Mouse (Mus musculus): ENCODE results near the gene Ccdc9. TPM values are rescaled to one million over a fixed set of nuclear protein-coding genes. Genes with fewer than 3 reads are reported as not detected.
"Not testable (repeated sequence)": the region's sequence is repeated elsewhere in the genome, so short reads cannot be mapped to it uniquely, and the experiment has no call there.

The Ccdc9 gene
- polyA plus RNA-seq, 1 experiment from 2014 or later = 44.7 TPM

DNA sequence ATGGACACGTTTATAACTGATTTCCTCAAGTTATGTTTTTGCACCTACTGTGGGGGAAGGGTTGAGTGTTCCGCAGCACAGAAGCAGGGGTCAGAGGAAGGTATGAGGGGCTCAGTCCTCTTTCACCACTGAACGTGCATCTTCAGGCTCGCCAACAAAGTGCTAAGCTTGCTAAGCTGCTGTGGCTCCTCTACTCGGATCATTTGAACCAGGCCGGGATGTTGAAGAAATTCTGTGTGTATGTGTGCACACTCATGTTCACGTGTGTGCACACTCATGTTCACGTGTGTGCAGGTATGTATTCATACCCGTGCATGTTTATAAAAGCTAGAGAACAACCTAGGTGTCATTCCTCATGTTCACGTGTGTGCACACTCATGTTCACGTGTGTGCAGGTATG, 20.7 kb downstream of the Ccdc9 start:
- Histone ChIP-seq H3K9me3 (peaks cover 9% of the 10 kb centered on the region), H3K4me3 (replicated peaks) (no peak overlapping the region), H3K27me3 (peaks cover 5% of the 10 kb centered on the region; the same call in 1 of the 2 replicates), H3K27ac (no peak overlapping the region), H3K36me3 (no peaks in the 10 kb centered on the region), H3K4me1 (replicated peaks) (no peaks in the 10 kb centered on the region), H3K4me2 (no peak overlapping the region), H3K9ac (replicated peaks) (no peak overlapping the region)
- no peak for ATAC-seq (ENCODE audit: insufficient number of reproducible peaks, insufficient read depth, low FRiP score, low TSS enrichment, low read depth)
- WGBS = 90% methylated on average over 11 of the region's 11 CpGs

DNA sequence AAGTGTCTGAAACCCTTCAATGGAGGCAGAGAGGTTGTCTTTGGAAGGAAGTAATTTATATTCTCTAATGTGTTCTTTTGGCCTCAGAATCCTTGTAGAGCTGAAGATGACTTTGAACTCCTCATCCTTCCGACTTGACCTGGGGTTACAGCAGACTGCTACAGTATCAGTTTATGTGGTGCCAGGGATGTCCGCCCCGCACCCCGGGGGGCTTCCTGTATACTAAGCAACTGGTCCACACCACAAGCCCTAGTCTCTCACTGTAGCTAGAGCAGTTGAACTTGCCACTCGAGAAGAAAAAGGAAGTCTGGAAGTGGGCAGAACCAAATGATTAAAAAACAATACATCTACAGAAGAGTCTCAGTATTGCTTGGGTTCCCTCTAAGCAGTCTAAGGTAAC, 22.8 kb downstream of the Ccdc9 start:
- H3K9me3 ChIP-seq = peaks cover 9% of the 10 kb centered on the region
- no peak for ATAC-seq (ENCODE audit: insufficient number of reproducible peaks, insufficient read depth, low FRiP score, low TSS enrichment, low read depth)
- WGBS = 76% methylated on average over 5 of the region's 5 CpGs
- no peak overlapping the region for H3K4me2 ChIP-seq
- no peaks in the 10 kb centered on the region for H3K4me1 ChIP-seq (replicated peaks)
- no peak overlapping the region for H3K9ac ChIP-seq (replicated peaks)
- H3K4me3 ChIP-seq (replicated peaks) = no peak overlapping the region
- no peaks in the 10 kb centered on the region for H3K36me3 ChIP-seq
- H3K27ac ChIP-seq = no peak overlapping the region
- H3K27me3 ChIP-seq = no peaks in the 10 kb centered on the region; the same call in 1 of the 2 replicates

DNA sequence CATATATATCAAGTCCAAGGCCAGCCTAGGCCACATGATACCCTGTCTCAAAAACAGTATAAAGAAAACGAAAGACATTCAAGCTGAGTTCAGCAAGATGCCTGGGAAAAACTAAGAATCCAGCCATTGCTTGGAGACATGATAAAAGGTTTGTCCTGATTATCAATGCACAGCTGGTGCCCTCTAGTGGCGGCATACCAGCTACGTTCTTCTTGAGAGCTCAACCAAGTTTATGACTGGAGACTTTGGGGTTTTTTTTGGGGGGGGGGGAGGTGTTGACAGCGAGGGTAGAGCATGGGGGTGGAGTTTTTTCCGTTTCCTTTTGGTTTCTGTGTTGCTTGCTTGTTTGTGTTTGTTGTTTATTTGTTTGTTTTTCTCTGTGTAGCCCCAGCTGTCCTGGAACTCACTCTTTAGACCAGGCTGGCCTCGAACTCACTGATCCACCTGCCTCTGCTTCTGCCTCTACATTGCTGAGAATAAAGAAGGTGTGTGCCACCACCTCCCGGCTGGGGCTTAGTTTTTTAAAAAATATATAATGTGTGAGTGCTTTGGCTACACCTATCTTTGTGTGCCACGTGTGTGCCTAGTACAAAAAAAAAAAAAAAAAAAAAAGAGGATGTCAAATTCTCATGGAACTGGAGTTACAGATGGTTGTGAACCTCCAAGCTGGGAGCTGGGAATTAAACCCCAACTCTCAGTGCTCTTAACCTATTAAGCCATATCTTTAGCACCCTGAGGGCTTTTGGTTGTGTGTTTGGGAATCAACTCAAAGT, 23.4 kb downstream of the Ccdc9 start:
- Histone ChIP-seq H3K27me3 (no peaks in the 10 kb centered on the region), H3K4me3 (replicated peaks) (no peak overlapping the region), H3K4me2 (no peak overlapping the region), H3K27ac (no peak overlapping the region), H3K9me3 (peaks cover 9% of the 10 kb centered on the region), H3K9ac (replicated peaks) (no peak overlapping the region), H3K4me1 (replicated peaks) (no peaks in the 10 kb centered on the region), H3K36me3 (no peaks in the 10 kb centered on the region)
- ATAC-seq (ENCODE audit: insufficient number of reproducible peaks, insufficient read depth, low FRiP score, low TSS enrichment, low read depth) = no peak
- 33% methylated on average over 8 of the region's 8 CpGs for WGBS

DNA sequence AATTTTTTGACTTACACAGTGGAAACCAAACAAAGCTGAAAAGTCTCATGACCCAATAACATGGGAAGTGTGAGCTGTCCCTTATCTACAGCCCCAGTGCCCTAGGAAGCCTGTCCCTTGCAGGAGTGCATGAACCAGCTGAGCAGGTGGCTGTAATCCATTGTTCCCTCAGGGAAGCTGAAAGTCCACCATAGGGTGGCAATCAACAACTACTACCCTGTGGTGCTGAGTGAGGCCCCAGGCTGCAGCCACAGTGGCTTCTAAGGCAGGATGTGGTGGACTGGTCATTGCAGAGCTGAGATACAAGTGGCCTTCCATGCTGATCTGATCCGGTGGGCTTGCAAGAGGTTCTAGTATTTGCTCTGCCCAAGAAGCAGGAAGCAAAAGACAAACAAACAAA, 25.5 kb downstream of the Ccdc9 start:
- WGBS = 74% methylated on average over 1 of the region's 1 CpGs
- H3K9ac ChIP-seq (replicated peaks) = no peak overlapping the region
- ATAC-seq (ENCODE audit: insufficient number of reproducible peaks, insufficient read depth, low FRiP score, low TSS enrichment, low read depth) = no peak

DNA sequence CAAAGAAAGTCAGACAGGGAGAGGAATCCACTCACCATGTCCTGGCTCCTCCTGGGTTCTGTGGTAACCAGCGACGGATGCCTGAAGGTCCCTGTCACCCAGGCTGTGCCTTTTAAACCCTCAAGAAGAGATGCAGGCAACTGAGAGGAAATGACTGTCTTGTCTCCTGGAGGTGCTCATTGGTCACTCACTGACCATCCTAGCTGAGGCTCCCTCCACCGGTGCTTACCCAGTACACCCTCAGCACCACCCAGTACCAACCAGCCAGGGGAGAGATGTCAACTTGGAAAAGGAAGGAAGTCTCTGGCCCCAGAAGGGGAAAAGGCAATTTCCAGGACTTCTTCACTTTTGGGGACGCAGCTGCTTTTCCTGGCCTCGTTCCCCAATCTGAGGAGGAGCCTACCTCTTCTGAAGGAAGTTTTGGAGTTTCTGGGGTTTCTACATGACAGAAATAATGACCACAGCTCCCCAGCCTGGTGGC, 27.4 kb downstream of the Ccdc9 start, which contains the start of gene C5ar1:
Gene C5ar1 (minus strand): TSS at position 431 of the 481 bp plus-strand sequence.
- Histone ChIP-seq H3K27me3 (no peaks in the 10 kb centered on the region), H3K9ac (replicated peaks) (no peak within 1 kb of the TSS), H3K36me3 (no peaks in the 10 kb centered on the region), H3K4me1 (replicated peaks) (no peaks in the 10 kb centered on the region), H3K9me3 (no peaks in the 10 kb centered on the region), H3K4me2 (no peak within 1 kb of the TSS), H3K27ac (no peak within 1 kb of the TSS), H3K4me3 (replicated peaks) (no peak within 1 kb of the TSS)
- no peak for ATAC-seq (ENCODE audit: insufficient number of reproducible peaks, insufficient read depth, low FRiP score, low TSS enrichment, low read depth)
- WGBS = 89% methylated on average over 5 of the region's 5 CpGs

More for the DNA sequence above, 25.5 kb downstream of the Ccdc9 start:
- no peaks in the 10 kb centered on the region for H3K36me3 ChIP-seq
- no peak overlapping the region for H3K4me3 ChIP-seq (replicated peaks)
- H3K27me3 ChIP-seq = no peaks in the 10 kb centered on the region
- H3K27ac ChIP-seq = no peak overlapping the region
- H3K4me1 ChIP-seq (replicated peaks) = no peaks in the 10 kb centered on the region
- H3K4me2 ChIP-seq = no peak overlapping the region
- peaks cover 7% of the 10 kb centered on the region for H3K9me3 ChIP-seq

DNA sequence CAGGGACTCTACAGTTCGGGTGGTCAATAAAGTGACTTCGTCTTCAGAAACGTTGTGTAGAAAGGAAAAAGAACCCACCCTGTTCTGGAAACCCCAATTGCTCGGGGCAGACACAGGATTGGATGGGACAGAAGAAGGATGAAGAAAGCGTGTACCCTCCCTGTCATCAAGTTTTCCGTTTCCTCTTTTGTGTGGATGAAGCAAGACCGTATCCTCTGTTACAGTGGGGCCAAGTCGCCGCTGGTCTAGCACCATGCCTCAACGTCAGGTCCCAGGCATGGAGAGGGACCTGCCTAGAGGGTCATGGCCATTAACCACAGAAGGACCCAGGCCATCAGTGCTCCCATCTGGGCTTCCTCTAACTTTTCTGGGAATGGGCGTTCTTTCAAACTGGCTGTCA, 28.8 kb downstream of the Ccdc9 start:
- no peak for ATAC-seq (ENCODE audit: insufficient number of reproducible peaks, insufficient read depth, low FRiP score, low TSS enrichment, low read depth)
- H3K9me3 ChIP-seq = no peaks in the 10 kb centered on the region
- H3K36me3 ChIP-seq = no peaks in the 10 kb centered on the region
- WGBS = 91% methylated on average over 11 of the region's 11 CpGs
- H3K4me2 ChIP-seq = no peak overlapping the region
- H3K9ac ChIP-seq (replicated peaks) = no peak overlapping the region
- no peaks in the 10 kb centered on the region for H3K27me3 ChIP-seq
- H3K4me3 ChIP-seq (replicated peaks) = no peak overlapping the region
- no peaks in the 10 kb centered on the region for H3K4me1 ChIP-seq (replicated peaks)
- H3K27ac ChIP-seq = no peak overlapping the region

DNA sequence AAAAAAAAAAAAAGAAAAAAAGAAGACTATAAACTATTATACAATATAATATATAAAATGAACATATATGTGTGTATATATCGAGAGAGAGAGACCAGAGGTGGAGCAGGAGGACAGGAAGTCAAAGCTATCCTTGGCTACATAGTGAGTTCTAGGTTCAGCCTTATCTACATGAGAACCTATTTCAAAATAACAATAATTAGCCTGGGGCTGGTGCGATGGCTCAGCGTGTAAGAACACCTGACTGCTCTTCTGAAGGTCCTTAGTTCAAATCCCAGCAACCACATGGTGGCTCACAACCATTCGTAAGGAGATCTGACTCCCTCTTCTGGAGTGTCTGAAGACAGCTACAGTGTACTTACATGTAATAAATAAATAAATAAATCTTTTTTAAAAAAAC, 30.6 kb downstream of the Ccdc9 start:
- 82% methylated on average over 4 of the region's 4 CpGs for WGBS
- not testable (repeated sequence) for H3K27ac ChIP-seq; H3K4me1 ChIP-seq (replicated peaks); H3K4me2 ChIP-seq; H3K9me3 ChIP-seq; H3K36me3 ChIP-seq; H3K27me3 ChIP-seq; H3K9ac ChIP-seq (replicated peaks); H3K4me3 ChIP-seq (replicated peaks); ATAC-seq (ENCODE audit: insufficient number of reproducible peaks, insufficient read depth, low FRiP score, low TSS enrichment, low read depth)

DNA sequence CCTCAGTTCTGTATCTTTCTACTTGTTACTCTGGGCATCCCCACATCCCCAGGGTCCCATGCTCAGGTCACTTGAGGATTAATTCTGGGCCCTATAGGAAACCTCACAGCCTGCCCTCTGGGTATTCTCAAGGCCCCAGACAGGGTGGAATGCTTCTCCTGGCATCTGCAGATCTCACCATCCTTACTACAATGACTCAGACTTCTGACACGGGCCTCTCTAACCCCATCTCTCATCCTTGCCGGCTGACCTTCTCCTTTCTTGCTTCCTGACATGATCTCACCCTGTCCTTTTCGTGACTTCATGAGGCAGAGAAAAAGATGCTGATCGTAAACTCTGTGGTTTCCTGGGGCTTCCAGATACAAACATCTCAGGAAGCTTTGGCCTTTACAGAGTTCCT, 32.4 kb downstream of the Ccdc9 start:
- ATAC-seq (ENCODE audit: insufficient number of reproducible peaks, insufficient read depth, low FRiP score, low TSS enrichment, low read depth) = no peak
- Histone ChIP-seq H3K4me2 (no peak overlapping the region), H3K9me3 (no peaks in the 10 kb centered on the region), H3K36me3 (no peaks in the 10 kb centered on the region), H3K9ac (replicated peaks) (no peak overlapping the region), H3K4me3 (replicated peaks) (no peak overlapping the region), H3K4me1 (replicated peaks) (no peaks in the 10 kb centered on the region), H3K27me3 (no peaks in the 10 kb centered on the region), H3K27ac (no peak overlapping the region)
- WGBS = 62% methylated on average over 4 of the region's 4 CpGs

DNA sequence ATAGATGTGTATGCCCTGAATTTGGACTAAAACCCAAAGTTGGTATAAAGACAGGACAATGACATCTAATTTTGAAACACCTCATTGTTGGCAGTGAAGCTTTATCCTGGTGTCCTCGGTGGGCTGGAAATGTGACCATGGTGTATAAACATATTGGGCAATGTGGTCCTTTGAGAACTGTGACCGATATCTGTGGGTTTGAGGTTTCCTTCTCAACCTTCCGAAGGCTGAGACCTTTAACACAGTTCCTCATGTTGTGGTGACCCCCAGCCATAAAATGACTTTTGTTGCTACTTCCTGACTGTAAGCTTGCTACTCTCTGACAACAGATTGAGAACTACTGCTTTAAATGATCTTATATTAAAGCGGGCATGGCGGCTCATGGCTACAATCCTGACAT, 35.9 kb downstream of the Ccdc9 start:
- Histone ChIP-seq H3K27me3 (no peaks in the 10 kb centered on the region), H3K9me3 (no peaks in the 10 kb centered on the region), H3K9ac (replicated peaks) (no peak overlapping the region), H3K4me2 (no peak overlapping the region), H3K36me3 (no peaks in the 10 kb centered on the region), H3K4me1 (replicated peaks) (no peaks in the 10 kb centered on the region), H3K4me3 (replicated peaks) (no peak overlapping the region), H3K27ac (no peak overlapping the region)
- 88% methylated on average over 5 of the region's 5 CpGs for WGBS
- no peak for ATAC-seq (ENCODE audit: insufficient number of reproducible peaks, insufficient read depth, low FRiP score, low TSS enrichment, low read depth)

DNA sequence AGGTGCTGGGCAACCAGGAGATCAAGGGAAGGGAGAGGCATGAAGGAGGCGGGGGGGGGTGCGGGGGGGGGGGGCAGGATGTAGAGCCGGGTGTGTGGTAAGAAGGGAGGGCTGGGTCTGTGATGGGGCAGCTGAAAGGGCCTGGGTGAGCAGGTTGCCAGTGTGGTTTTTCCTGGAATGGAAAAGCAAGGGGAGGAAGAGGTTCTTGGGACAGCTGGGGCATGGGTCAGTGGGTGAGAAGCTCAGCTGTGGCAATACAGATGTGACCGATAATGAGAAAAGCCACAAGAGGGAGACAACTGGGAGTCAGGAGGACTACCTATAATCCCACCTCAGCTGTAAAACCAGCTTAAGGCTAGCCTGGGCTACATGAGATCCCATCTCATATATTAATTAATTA, 40.6 kb downstream of the Ccdc9 start:
- Histone ChIP-seq H3K27me3 (no peaks in the 10 kb centered on the region; the same call in 1 of the 2 replicates), H3K4me2 (no peak overlapping the region), H3K4me3 (replicated peaks) (no peak overlapping the region), H3K27ac (no peak overlapping the region), H3K9me3 (no peaks in the 10 kb centered on the region), H3K4me1 (replicated peaks) (no peaks in the 10 kb centered on the region), H3K9ac (replicated peaks) (no peak overlapping the region), H3K36me3 (no peaks in the 10 kb centered on the region)
- ATAC-seq (ENCODE audit: insufficient number of reproducible peaks, insufficient read depth, low FRiP score, low TSS enrichment, low read depth) = no peak
- WGBS = 37% methylated on average over 2 of the region's 4 CpGs

DNA sequence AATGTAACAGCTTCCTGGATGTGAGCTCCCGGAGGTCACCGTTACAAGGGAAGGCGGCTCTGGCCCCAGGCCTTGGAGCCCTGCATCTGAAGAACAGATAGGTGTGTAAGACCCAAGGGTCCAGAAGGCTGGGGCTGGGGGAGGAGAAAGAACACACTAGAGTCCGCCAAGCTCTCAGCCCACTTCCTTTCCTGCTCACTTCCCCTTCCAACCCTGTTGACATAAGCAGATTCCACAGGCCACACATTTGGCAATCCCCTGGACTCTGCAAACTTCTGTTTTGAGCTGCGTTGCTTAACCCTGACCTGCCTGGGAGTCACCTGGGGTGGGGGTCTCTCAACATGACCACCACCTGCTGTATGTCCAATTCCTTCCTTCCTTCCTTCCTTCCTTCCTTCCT, 42.5 kb downstream of the Ccdc9 start, which contains the start of gene C5ar2:
Gene C5ar2 (minus strand): TSS at position 88 of the 400 bp plus-strand sequence.
- Histone ChIP-seq H3K4me3 (replicated peaks) (no peak within 1 kb of the TSS), H3K9ac (replicated peaks) (no peak within 1 kb of the TSS), H3K4me2 (no peak within 1 kb of the TSS), H3K9me3 (no peaks in the 10 kb centered on the region), H3K27ac (no peak within 1 kb of the TSS), H3K27me3 (no peaks in the 10 kb centered on the region; the same call in 1 of the 2 replicates), H3K4me1 (replicated peaks) (no peaks in the 10 kb centered on the region), H3K36me3 (no peaks in the 10 kb centered on the region)
- ATAC-seq (ENCODE audit: insufficient number of reproducible peaks, insufficient read depth, low FRiP score, low TSS enrichment, low read depth) = no peak
- WGBS = 74% methylated on average over 5 of the region's 5 CpGs

DNA sequence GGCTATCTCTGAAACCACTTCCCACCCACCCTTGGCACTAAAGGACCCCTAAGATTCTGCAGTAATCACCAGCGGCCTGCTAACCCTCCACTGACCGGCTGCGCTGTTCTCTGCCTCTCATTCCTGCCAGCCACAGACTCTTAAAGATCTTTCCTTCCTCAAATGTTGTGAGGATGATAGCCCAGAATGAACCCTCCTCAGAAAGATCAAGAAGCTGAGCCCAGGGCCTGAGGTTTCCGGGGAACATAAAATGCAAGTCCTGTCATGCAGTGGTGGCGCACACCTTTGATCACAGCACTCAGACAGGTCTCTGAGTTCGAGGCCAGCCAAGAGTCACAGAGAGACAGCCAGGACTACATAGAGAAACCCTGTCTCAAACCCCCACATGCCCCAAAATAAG, 44.4 kb downstream of the Ccdc9 start:
- Histone ChIP-seq H3K4me1 (replicated peaks) (no peaks in the 10 kb centered on the region), H3K4me3 (replicated peaks) (no peak overlapping the region), H3K36me3 (no peaks in the 10 kb centered on the region), H3K27ac (no peak overlapping the region), H3K4me2 (no peak overlapping the region), H3K9ac (replicated peaks) (no peak overlapping the region), H3K9me3 (no peaks in the 10 kb centered on the region), H3K27me3 (no peaks in the 10 kb centered on the region; the same call in 1 of the 2 replicates)
- WGBS = 71% methylated on average over 6 of the region's 6 CpGs
- ATAC-seq (ENCODE audit: insufficient number of reproducible peaks, insufficient read depth, low FRiP score, low TSS enrichment, low read depth) = no peak
